ENCODE assay signal across 12 mouse cellular contexts in the genomic region with DNA sequence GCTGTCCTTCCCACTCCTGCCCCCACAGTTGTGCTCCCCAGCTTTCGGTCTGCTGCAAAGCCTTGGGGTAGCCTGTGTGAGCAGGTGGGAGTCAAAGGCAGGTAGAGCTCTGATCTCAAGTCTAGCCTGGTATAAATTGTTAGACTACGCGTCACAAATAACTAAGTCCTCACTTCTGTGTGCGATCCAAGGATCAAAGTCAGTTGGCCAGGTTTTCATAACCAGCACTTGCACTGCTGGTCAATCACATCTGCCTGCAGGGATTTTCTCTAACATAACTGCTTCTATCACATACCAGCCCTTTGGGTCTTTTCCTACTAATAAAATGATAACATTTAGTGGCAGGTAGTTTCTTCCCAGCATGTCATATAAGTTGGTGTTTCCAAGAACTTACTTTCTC.
"Had no signal": no experiment of that assay in that cellular context is flagged by ENCODE, and none has a peak within 500 bp of the region (broad histone marks: within the 10 kb centered on the region; RNA-seq: fewer than 3 reads in every experiment).

No protein-coding gene starts in this region.

- H3K9me3 ChIP-seq: heart, embryonic 10.5 days; heart, embryonic 13.5 days; heart, embryonic 15.5 days; hindbrain, embryonic 13.5 days; hindbrain, embryonic 15.5 days; kidney, embryonic 15.5 days; limb, embryonic 13.5 days; limb, embryonic 15.5 days had no signal

- H3K4me3 ChIP-seq: heart, embryonic 10.5 days; heart, embryonic 13.5 days; heart, embryonic 15.5 days; hindbrain, embryonic 13.5 days; hindbrain, embryonic 15.5 days; kidney, embryonic 15.5 days; limb, embryonic 13.5 days; limb, embryonic 15.5 days had no signal

- H3K4me1 ChIP-seq: hindbrain, embryonic 13.5 days; hindbrain, embryonic 15.5 days; kidney, embryonic 15.5 days; limb, embryonic 15.5 days had no signal

- H3K36me3 ChIP-seq: heart, embryonic 15.5 days; hindbrain, embryonic 15.5 days; kidney, embryonic 15.5 days; limb, embryonic 13.5 days had no signal

- H3K27ac ChIP-seq: heart, embryonic 10.5 days; heart, embryonic 13.5 days; heart, embryonic 15.5 days; hindbrain, embryonic 13.5 days; hindbrain, embryonic 15.5 days; hindbrain, postnatal 0 days; kidney, embryonic 15.5 days; kidney, postnatal 0 days; limb, embryonic 13.5 days; limb, embryonic 15.5 days; liver, embryonic 14.5 days had no signal

- H3K27me3 ChIP-seq: heart, embryonic 13.5 days; heart, embryonic 15.5 days; hindbrain, embryonic 13.5 days; hindbrain, embryonic 15.5 days; kidney, embryonic 15.5 days; limb, embryonic 13.5 days; limb, embryonic 15.5 days had no signal

- H3K9ac ChIP-seq: heart, embryonic 13.5 days; heart, embryonic 15.5 days; hindbrain, embryonic 13.5 days; hindbrain, embryonic 15.5 days; kidney, embryonic 15.5 days; limb, embryonic 13.5 days; limb, embryonic 15.5 days; liver, embryonic 14.5 days had no signal

- H3K4me2 ChIP-seq: heart, embryonic 13.5 days; heart, embryonic 15.5 days; hindbrain, embryonic 13.5 days; hindbrain, embryonic 15.5 days; kidney, embryonic 15.5 days; limb, embryonic 13.5 days; limb, embryonic 15.5 days had no signal

- ATAC-seq: intestine, embryonic 16.5 days had no signal
